Mouse (Mus musculus) layer of hippocampus, adult 8-10 months (tissue): ENCODE results near the gene Adam19. TPM values are rescaled to one million over a fixed set of nuclear protein-coding genes. Genes with fewer than 3 reads are reported as not detected.

Source experiments
- DNase-seq, 2 experiments: peaks; one replicate each; pipeline ENCODE4 v3.0.0; 2022; ENCODE audit warnings: low spot score in 2 of 2
- total RNA-seq, 4 experiments: library from RNA; stranded (reverse); gene quantifications; 2 replicates each; pipeline ENCODE4 v1.2.4; 2022

Adam19 gene
- total RNA-seq, 4 experiments from 2014 or later = 10.1 to 14.1 (median 11.2) TPM

GRCm38 (mm10) chr11:46096265-46096649 is 40.5 kb downstream of the Adam19 start:
- DNase-seq = no peak

GRCm38 (mm10) chr11:46097062-46097461 is 41.3 kb downstream of the Adam19 start:
- no peak for DNase-seq

GRCm38 (mm10) chr11:46102107-46102506 is 46.3 kb downstream of the Adam19 start:
- no peak for DNase-seq

GRCm38 (mm10) chr11:46107046-46107445 is 51.3 kb downstream of the Adam19 start:
- no peak for DNase-seq

- DNase-seq = no peak
These were observed 53.4 kb downstream of the Adam19 start for GRCm38 (mm10) chr11:46109206-46109605.

GRCm38 (mm10) chr11:46110156-46110944 is 54.6 kb downstream of the Adam19 start:
- DNase-seq = no peak

- no peak for DNase-seq
These were observed 55.1 kb downstream of the Adam19 start for GRCm38 (mm10) chr11:46110945-46111287.

- no peak for DNase-seq
These were observed 57.4 kb downstream of the Adam19 start for GRCm38 (mm10) chr11:46113211-46113610.

GRCm38 (mm10) chr11:46114221-46114620 is 58.4 kb downstream of the Adam19 start:
- no peak for DNase-seq

- DNase-seq = no peak
These were observed 59.2 kb downstream of the Adam19 start for GRCm38 (mm10) chr11:46115011-46115410.

- DNase-seq = no peak
These were observed 59.8 kb downstream of the Adam19 start for GRCm38 (mm10) chr11:46115411-46116173.

GRCm38 (mm10) chr11:46116510-46116909 is 60.7 kb downstream of the Adam19 start:
- no peak for DNase-seq

GRCm38 (mm10) chr11:46119624-46120023 is 63.8 kb downstream of the Adam19 start:
- DNase-seq = no peak

- DNase-seq = no peak
These were observed 64.3 kb downstream of the Adam19 start for GRCm38 (mm10) chr11:46120084-46120483.

- no peak for DNase-seq
These were observed 65.9 kb downstream of the Adam19 start for GRCm38 (mm10) chr11:46121666-46122065.

- DNase-seq = no peak
These were observed 67.1 kb downstream of the Adam19 start for GRCm38 (mm10) chr11:46122875-46123274.

- no peak for DNase-seq
These were observed 67.6 kb downstream of the Adam19 start for GRCm38 (mm10) chr11:46123328-46123866.

- no peak for DNase-seq
These were observed 69.5 kb downstream of the Adam19 start for GRCm38 (mm10) chr11:46125093-46125834.

GRCm38 (mm10) chr11:46125835-46126229 is 70.0 kb downstream of the Adam19 start:
- no peak for DNase-seq

- no peak for DNase-seq
These were observed 70.5 kb downstream of the Adam19 start for GRCm38 (mm10) chr11:46126317-46126716.

- DNase-seq = no peak
These were observed 71.1 kb downstream of the Adam19 start for GRCm38 (mm10) chr11:46126827-46127410.
